In the genomic region with DNA sequence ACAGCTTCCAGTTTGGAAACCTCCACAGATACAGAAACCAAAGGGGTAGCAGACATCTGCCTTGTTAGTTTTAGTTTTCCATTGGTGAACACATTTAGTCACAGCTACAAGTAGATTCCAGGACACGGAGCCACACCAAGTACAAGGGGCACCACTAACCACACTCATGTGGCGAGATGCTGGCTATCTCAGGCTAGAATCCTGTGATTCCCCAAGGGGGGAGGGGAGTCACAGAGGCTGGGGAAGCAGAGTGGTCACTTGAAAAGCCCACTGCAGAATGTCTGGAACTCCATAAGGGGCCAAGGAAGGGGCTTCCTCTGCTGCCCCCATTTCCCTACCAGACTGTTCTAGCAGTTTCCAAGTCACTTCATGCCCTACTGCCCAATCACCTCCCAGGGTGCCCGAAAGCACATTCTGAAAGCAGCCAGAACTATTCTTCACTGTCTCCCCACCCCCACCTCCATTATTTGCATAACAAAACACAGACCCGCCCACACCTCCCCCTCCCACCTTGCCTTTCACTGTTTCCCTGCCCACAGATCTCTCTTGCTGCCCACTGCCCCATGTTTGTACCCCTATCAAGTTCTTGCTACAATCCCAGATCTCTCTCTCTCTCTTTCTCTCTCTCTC, we compare ENCODE assay signal across 19 mouse cellular contexts. TPM values are rescaled to one million over a fixed set of nuclear protein-coding genes. Genes with fewer than 3 reads are reported as not detected.
DNase-seq lines count a peak whose midpoint lies in the region; ATAC-seq and TF ChIP-seq lines count a peak whose summit lies in the region.
"Had no signal": no experiment of that assay in that cellular context is flagged by ENCODE, and none has a peak within 500 bp of the region (broad histone marks: within the 10 kb centered on the region; RNA-seq: fewer than 3 reads in every experiment).

No protein-coding gene starts in this region.

- H3K4me1 ChIP-seq in forebrain, embryonic 10.5 days, result peaks cover 50% of the 10 kb centered on the region
- H3K4me1 ChIP-seq in forebrain, postnatal 0 days (ENCODE audit: insufficient read depth), result no peaks in the 10 kb centered on the region
- peaks cover 49% of the 10 kb centered on the region for H3K4me1 ChIP-seq in forebrain, embryonic 13.5 days
- peaks cover 20% of the 10 kb centered on the region for H3K4me1 ChIP-seq in midbrain, embryonic 13.5 days (replicated peaks)
- H3K4me1 ChIP-seq: embryonic facial prominence, embryonic 12.5 days had no signal

- H3K9ac ChIP-seq in forebrain, postnatal 0 days, result no peak overlapping the region
- no peak overlapping the region for H3K9ac ChIP-seq in forebrain, embryonic 13.5 days
- no peak overlapping the region for H3K9ac ChIP-seq in midbrain, embryonic 13.5 days (replicated peaks)
- H3K9ac ChIP-seq: embryonic facial prominence, embryonic 12.5 days had no signal

- no peak overlapping the region for H3K4me2 ChIP-seq in forebrain, postnatal 0 days (ENCODE audit: low read depth)
- H3K4me2 ChIP-seq in forebrain, embryonic 13.5 days, result no peak overlapping the region
- no peak overlapping the region for H3K4me2 ChIP-seq in midbrain, embryonic 13.5 days (replicated peaks)
- H3K4me2 ChIP-seq: embryonic facial prominence, embryonic 12.5 days had no signal

- no peak for ATAC-seq in forebrain, postnatal 0 days
- peak; percentile 48; the same call in 1 of the 2 replicates for ATAC-seq in forebrain, embryonic 13.5 days
- ATAC-seq in midbrain, embryonic 13.5 days, result 0 out of 2 replicates have a peak, but pooled peaks have one; percentile 40
- ATAC-seq: intestine, postnatal 0 days had no signal

- no peaks in the 10 kb centered on the region for H3K36me3 ChIP-seq in forebrain, embryonic 10.5 days (replicated peaks)
- no peaks in the 10 kb centered on the region for H3K36me3 ChIP-seq in forebrain, postnatal 0 days (ENCODE audit: insufficient read depth)
- no peaks in the 10 kb centered on the region for H3K36me3 ChIP-seq in forebrain, embryonic 13.5 days (ENCODE audit: poor library complexity, severe bottlenecking)
- H3K36me3 ChIP-seq in midbrain, embryonic 13.5 days, result no peaks in the 10 kb centered on the region
- H3K36me3 ChIP-seq: embryonic facial prominence, embryonic 12.5 days; G1E; heart, embryonic 10.5 days had no signal

- 25% methylated on average over 4 of the region's 4 CpGs for WGBS in forebrain, embryonic 10.5 days
- WGBS in forebrain, postnatal 0 days, result 26% methylated on average over 4 of the region's 4 CpGs
- 12% methylated on average over 4 of the region's 4 CpGs for WGBS in forebrain, embryonic 13.5 days
- 14% methylated on average over 4 of the region's 4 CpGs for WGBS in midbrain, embryonic 13.5 days

- no peak for TF ChIP-seq CTCF in forebrain, postnatal 0 days (IDR thresholded peaks at IDR 0.05; ENCODE audit: low read depth)

- H3K9me3 ChIP-seq in forebrain, embryonic 10.5 days, result peaks cover 4% of the 10 kb centered on the region; the same call in 1 of the 2 replicates
- no peaks in the 10 kb centered on the region for H3K9me3 ChIP-seq in forebrain, postnatal 0 days (ENCODE audit: low read length)
- no peaks in the 10 kb centered on the region for H3K9me3 ChIP-seq in forebrain, embryonic 13.5 days (replicated peaks)
- no peaks in the 10 kb centered on the region for H3K9me3 ChIP-seq in midbrain, embryonic 13.5 days
- H3K9me3 ChIP-seq: embryonic facial prominence, embryonic 12.5 days; heart, embryonic 10.5 days had no signal

- H3K27me3 ChIP-seq in forebrain, embryonic 10.5 days (ENCODE audit: poor library complexity, severe bottlenecking), result 0 out of 2 replicates have a peak, but pooled peaks cover 9% of the 10 kb centered on the region
- H3K27me3 ChIP-seq in forebrain, postnatal 0 days (ENCODE audit: insufficient read depth, low read length), result no peaks in the 10 kb centered on the region
- H3K27me3 ChIP-seq in forebrain, embryonic 13.5 days, result no peaks in the 10 kb centered on the region
- peaks cover 8% of the 10 kb centered on the region; the same call in 1 of the 2 replicates for H3K27me3 ChIP-seq in midbrain, embryonic 13.5 days
- H3K27me3 ChIP-seq: embryonic facial prominence, embryonic 12.5 days had no signal

- DNase-seq in forebrain, embryonic 10.5 days (ENCODE audit: extremely low spot score, low spot score), result no peak
- no peak for DNase-seq in forebrain, postnatal 0 days
- DNase-seq in ES-CJ7 (ENCODE audit: low read depth, low spot score), result peak; percentile 62
- DNase-seq in layer of hippocampus, adult 9-11 months, result no peak
- DNase-seq in thymus, postnatal 14 days, result no peak
- DNase-seq in cerebellum, postnatal 4 days (ENCODE audit: low spot score in 2 of 2), result no peak
- DNase-seq: cerebellum, adult 2 months; gastrocnemius, postnatal 25 days; heart, postnatal 36 days; kidney, postnatal 36 days; layer of hippocampus, postnatal 36 days; right cerebral cortex, postnatal 14 days had no signal

- peak overlapping the region; percentile 81 for H3K27ac ChIP-seq in forebrain, embryonic 10.5 days
- no peak overlapping the region for H3K27ac ChIP-seq in forebrain, postnatal 0 days (ENCODE audit: low read depth, low read length)
- peak overlapping the region; percentile 55; the same call in 1 of the 2 replicates for H3K27ac ChIP-seq in forebrain, embryonic 13.5 days
- H3K27ac ChIP-seq in midbrain, embryonic 13.5 days, result no peak overlapping the region
- H3K27ac ChIP-seq: embryonic facial prominence, embryonic 12.5 days; heart, embryonic 10.5 days had no signal

- H3K4me3 ChIP-seq in forebrain, embryonic 10.5 days, result peak overlapping the region; percentile 13; the same call in 1 of the 2 replicates
- H3K4me3 ChIP-seq in forebrain, postnatal 0 days (ENCODE audit: low read depth, low read length), result no peak overlapping the region
- no peak overlapping the region for H3K4me3 ChIP-seq in forebrain, embryonic 13.5 days
- H3K4me3 ChIP-seq in midbrain, embryonic 13.5 days (replicated peaks), result no peak overlapping the region
- H3K4me3 ChIP-seq: embryonic facial prominence, embryonic 12.5 days; heart, embryonic 10.5 days had no signal

RNA-seq across cellular contexts. Expression of a gene that starts 19.3 kb away (rescaled TPM):
- 98.1 and 108 TPM in 2 replicates for polyA plus RNA-seq in forebrain, embryonic 10.5 days (2016; fragmentation: Nextera tagmentation; extraction: Ambion mirVana)
- total RNA-seq in forebrain, postnatal 0 days (2014; rRNA removed), result 5.8 and 6.1 TPM in 2 replicates
- polyA plus RNA-seq in forebrain, postnatal 0 days (2015; fragmentation: Nextera tagmentation; extraction: Ambion mirVana), result 29.8 and 46.6 TPM in 2 replicates
- polyA plus RNA-seq in forebrain, embryonic 13.5 days (2015; fragmentation: Nextera tagmentation; extraction: Ambion mirVana), result 94.1 and 97.8 TPM in 2 replicates
- 71.5 and 83.9 TPM in 2 replicates for polyA plus RNA-seq in midbrain, embryonic 13.5 days (2015; fragmentation: Nextera tagmentation; extraction: Ambion mirVana)
- total RNA-seq: monocyte, adult 5-6 weeks had no signal
- polyA plus RNA-seq: G1E had no signal

Comparison
In these comparisons a context has a peak if more than half of its experiments do, and no peak if none do; other contexts are left out.
1. H3K27ac ChIP-seq: peak in forebrain, embryonic 10.5 days (single experiment) and forebrain, embryonic 13.5 days (single experiment); none in forebrain, postnatal 0 days (single experiment) and midbrain, embryonic 13.5 days (single experiment).